Mouse (Mus musculus) kidney, postnatal 4 days (tissue): ENCODE measurements around the gene Oaz3.

Source experiments
- DNase-seq, 2 experiments: peaks; one replicate each; pipeline ENCODE4 v3.0.0; 2021; ENCODE audit warnings: mixed read lengths in 2 of 2

Oaz3 gene

DNA sequence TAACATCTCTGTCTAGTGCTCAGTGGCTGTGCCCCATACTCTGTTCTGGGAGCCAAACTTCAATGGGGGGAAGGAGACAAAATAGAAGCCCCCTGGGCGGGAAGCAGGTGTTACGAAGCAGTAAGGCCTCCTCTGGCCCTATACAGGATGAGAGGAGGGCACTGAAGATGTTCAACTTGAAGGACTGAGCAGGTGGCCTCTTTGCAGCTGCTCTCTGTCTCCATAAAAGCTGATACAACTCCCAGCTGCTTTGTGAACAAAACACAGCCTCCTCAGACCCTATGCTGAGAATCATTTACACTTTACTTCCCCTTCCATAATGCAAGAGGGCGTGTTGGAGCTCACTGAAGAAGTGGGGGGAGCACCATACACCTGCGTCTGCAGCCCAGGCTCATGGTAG lies 57.0 kb downstream of the Oaz3 start:
- DNase-seq = no peak

GRCm38 (mm10) chr3:94383476-94383875 lies 60.2 kb downstream of the Oaz3 start:
- no peak for DNase-seq
